ENCODE assay signal across 8 mouse cellular contexts in genomic region chr11:118083811-118084210, GRCm38 (mm10). TPM values are rescaled to one million over a fixed set of nuclear protein-coding genes. Genes with fewer than 3 reads are reported as not detected.
DNase-seq lines count a peak whose midpoint lies in the region; ATAC-seq and TF ChIP-seq lines count a peak whose summit lies in the region.

No protein-coding gene starts in this region.

- no peaks in the 10 kb centered on the region; the same call in 1 of the 2 replicates for H3K4me1 ChIP-seq in heart, adult 2 months (ENCODE audit: control insufficient read depth, insufficient read depth, low read length)
- peaks cover 14% of the 10 kb centered on the region for H3K4me1 ChIP-seq in heart, embryonic 12.5 days (replicated peaks)
- H3K4me1 ChIP-seq in CH12.LX (ENCODE audit: control insufficient read depth in 1 of 2, insufficient read depth in 2 of 2): peaks cover 0 to 8% of the 10 kb centered on the region in 2 experiments; a peak in 2 of 4 replicates

- H3K36me3 ChIP-seq in heart, adult 2 months (ENCODE audit: control insufficient read depth, insufficient read depth, low read length): no peaks in the 10 kb centered on the region
- H3K36me3 ChIP-seq in heart, embryonic 12.5 days: no peaks in the 10 kb centered on the region
- H3K36me3 ChIP-seq in CH12.LX (replicated peaks in 1 of 2; ENCODE audit: control insufficient read depth in 1 of 2, insufficient read depth in 1 of 2, low read length in 1 of 2): no peaks in the 10 kb centered on the region
- H3K36me3 ChIP-seq in splenic B cell, adult 2 months (ENCODE audit: control insufficient read depth, insufficient read depth, low read length, poor library complexity, severe bottlenecking): no peaks in the 10 kb centered on the region

- no peak overlapping the region for H3K4me2 ChIP-seq in heart, embryonic 12.5 days
- no peak overlapping the region for H3K4me2 ChIP-seq in CH12.LX (ENCODE audit: insufficient read depth, low read depth, poor library complexity, severe bottlenecking)

- H3K27me3 ChIP-seq in heart, adult 2 months (ENCODE audit: control insufficient read depth, insufficient read depth, low read length): no peaks in the 10 kb centered on the region
- peaks cover 6% of the 10 kb centered on the region; the same call in 1 of the 2 replicates for H3K27me3 ChIP-seq in heart, embryonic 12.5 days (replicated peaks)
- H3K27me3 ChIP-seq in CH12.LX (replicated peaks): peaks cover 91% of the 10 kb centered on the region
- H3K27me3 ChIP-seq in splenic B cell, adult 2 months (ENCODE audit: control insufficient read depth, insufficient read depth, low read length, poor library complexity, severe bottlenecking): no peaks in the 10 kb centered on the region

- H3K79me2 ChIP-seq in heart, adult 2 months (replicated peaks; ENCODE audit: control insufficient read depth, insufficient read depth, low read length): no peaks in the 10 kb centered on the region
- no peaks in the 10 kb centered on the region for H3K79me2 ChIP-seq in CH12.LX (replicated peaks; ENCODE audit: control insufficient read depth, extremely low read depth, insufficient read depth, poor library complexity, severe bottlenecking)

- no peak for TF ChIP-seq POLR2A in heart, adult 2 months (IDR thresholded peaks at IDR 0.05; ENCODE audit: insufficient read depth, low read depth, low read length)
- TF ChIP-seq POLR2A in CH12.LX (IDR thresholded peaks at IDR 0.05; ENCODE audit: low read depth, low read length): no peak

- no peak overlapping the region for H3K4me3 ChIP-seq in heart, adult 2 months
- H3K4me3 ChIP-seq in heart, embryonic 12.5 days: no peak overlapping the region
- no peak overlapping the region for H3K4me3 ChIP-seq in CH12.LX (replicated peaks in 1 of 3; ENCODE audit: low read depth in 2 of 3, low read length in 2 of 3, poor library complexity in 1 of 3)

- H3K9ac ChIP-seq in heart, adult 2 months (ENCODE audit: low read depth, low read length): no peak overlapping the region
- no peak overlapping the region for H3K9ac ChIP-seq in heart, embryonic 12.5 days
- H3K9ac ChIP-seq in CH12.LX (ENCODE audit: insufficient read depth, low read depth): no peak overlapping the region

- TF ChIP-seq RAD21 in CH12.LX (IDR thresholded peaks at IDR 0.05; ENCODE audit: low read depth, low read length): peak; percentile 94

- dilution Hi-C loops in CH12.LX (cut with MboI; ENCODE audit: extremely low pct_ligation_motif_present, extremely low pct_unique_long_range_greater_than_20kb, low sequenced_read_pairs): no loop called here

- intact Hi-C loops in heart, adult 2 months (cut with DNase I): loop anchor here (1.0 to 5.0 kb wide), 3 partner anchors 136 to 295 kb away; no protein-coding TSS in a partner anchor

- TF ChIP-seq CTCF in heart, adult 2 months (IDR thresholded peaks at IDR 0.05): peak; percentile 82
- TF ChIP-seq CTCF in CH12.LX (conservative IDR thresholded peaks at IDR 0.05 in 1 of 2, IDR thresholded peaks at IDR 0.05 in 1 of 2; ENCODE audit: low read depth in 2 of 2, low read length in 2 of 2): peak; percentile 73 to 98

- TF ChIP-seq EP300 in heart, adult 2 months (IDR thresholded peaks at IDR 0.05; ENCODE audit: insufficient read depth, low read depth, low read length): 0 out of 2 replicates have a peak, but pooled peaks have one; percentile 28
- TF ChIP-seq EP300 in CH12.LX (IDR thresholded peaks at IDR 0.05; ENCODE audit: low read length): no peak

- no peaks in the 10 kb centered on the region for H3K9me3 ChIP-seq in heart, embryonic 12.5 days (replicated peaks)
- no peaks in the 10 kb centered on the region for H3K9me3 ChIP-seq in CH12.LX (replicated peaks; ENCODE audit: low read length)

- WGBS in heart, adult 2 months: 8% methylated on average over 6 of the region's 6 CpGs
- 5% methylated on average over 6 of the region's 6 CpGs for WGBS in heart, embryonic 12.5 days

- ATAC-seq in heart, embryonic 12.5 days (ENCODE audit: insufficient number of reproducible peaks, low FRiP score): no peak
- ATAC-seq in megakaryocyte progenitor cell, adult 5-6 weeks (replicated peaks; ENCODE audit: poor library complexity): peak; percentile 66

- in situ Hi-C loops in CH12.LX (cut with MboI; ENCODE audit: low pct_ligation_motif_present, low pct_unique_long_range_greater_than_20kb, low sequenced_read_pairs): no loop called here

- no peak overlapping the region for H3K27ac ChIP-seq in heart, adult 2 months
- no peak overlapping the region for H3K27ac ChIP-seq in heart, embryonic 12.5 days (ENCODE audit: poor library complexity, severe bottlenecking)
- no peak overlapping the region for H3K27ac ChIP-seq in CH12.LX (ENCODE audit: insufficient read depth, low read depth)

- DNase-seq in heart, adult 2 months: peak; percentile 47 to 77
- peak; percentile 80 for DNase-seq in CH12.LX (ENCODE audit: extremely low read depth)
- peak; percentile 34 for DNase-seq in c-Kit-positive CD71-positive TER-119-positive erythroid progenitor cells, embryonic 14.5 days (ENCODE audit: low spot score)
- peak; percentile 64 for DNase-seq in frontal cortex, postnatal 25 days (ENCODE audit: low spot score in 2 of 2)
- DNase-seq in layer of hippocampus, postnatal 36 days: peak; percentile 47 to 69
- DNase-seq in splenic B cell, adult 2 months (ENCODE audit: low read depth, low spot score): peak; percentile 83

TF ChIP-seq in CH12.LX, 34 proteins besides CTCF, POLR2A, EP300 and RAD21:
- TF ChIP-seq SMC3 (IDR thresholded peaks at IDR 0.05; ENCODE audit: low read depth, low read length): peak; percentile 87
- no peak for TF ChIP-seq ETS1 (conservative IDR thresholded peaks at IDR 0.05; ENCODE audit: low read depth, low read length)
- no peak for TF ChIP-seq GABPA (IDR thresholded peaks at IDR 0.05; ENCODE audit: insufficient replicate concordance, low read depth, low read length)
- TF ChIP-seq ZC3H11A (IDR thresholded peaks at IDR 0.05; ENCODE audit: low read depth, low read length): peak; percentile 32
- no peak for TF ChIP-seq CHD2 (IDR thresholded peaks at IDR 0.05; ENCODE audit: low read length)
- no peak for TF ChIP-seq TCF12 (IDR thresholded peaks at IDR 0.05; ENCODE audit: low read depth, low read length)
- TF ChIP-seq USF1 (IDR thresholded peaks at IDR 0.05; ENCODE audit: low read depth, low read length): no peak
- no peak for TF ChIP-seq MYC (IDR thresholded peaks at IDR 0.05; ENCODE audit: low read depth, low read length)
- TF ChIP-seq SIN3A (IDR thresholded peaks at IDR 0.05; ENCODE audit: low read length): no peak
- TF ChIP-seq ZNF384 (IDR thresholded peaks at IDR 0.05; ENCODE audit: low read depth, low read length): peak; percentile 96
- TF ChIP-seq CHD1 (IDR thresholded peaks at IDR 0.05; ENCODE audit: low read depth, low read length): no peak

RNA-seq across cellular contexts. Expression of gene Dnah17, which starts 46.6 kb away (rescaled TPM):
- total RNA-seq in heart, adult 2 months (2021): under 1 TPM; 0.11 to 0.26 TPM
- 0.03 and 0.08 TPM in 2 replicates for polyA plus RNA-seq in heart, adult 2 months (2012; rRNA removed)
- polyA plus RNA-seq in heart, embryonic 12.5 days (2016; fragmentation: Nextera tagmentation; extraction: Ambion mirVana): 0.10 and 0.26 TPM in 2 replicates
- total RNA-seq in CH12.LX (2012; rRNA removed): 0.08 TPM in 2 replicates
- 0.04 TPM in 1 of 2 replicates, not detected in the other for total RNA-seq in CH12.LX (2014; rRNA removed)
- polyA plus RNA-seq in CH12.LX (2012; ENCODE audit: insufficient read length, low read depth): 0.23 and 0.34 TPM in 2 replicates
- total RNA-seq in layer of hippocampus, postnatal 36 days (2021): under 1 TPM; 0.03 to 0.07 TPM
- 0.12 and 1.3 TPM in 2 replicates for total RNA-seq in megakaryocyte progenitor cell, adult 5-6 weeks (2015)
- not detected in 2 replicates for total RNA-seq in megakaryocyte progenitor cell, adult 5-6 weeks (2017)
